Mouse (Mus musculus) heart, adult 2 months (tissue): ENCODE results near the gene Lfng. TPM values are rescaled to one million over a fixed set of nuclear protein-coding genes. Genes with fewer than 3 reads are reported as not detected.

Experiments used
- DNase-seq, 2 experiments: peaks; one replicate each; pipeline ENCODE4 v3.0.0; 2021
- H3K27ac ChIP-seq: fragments of 200-600 bp; 2 replicates; pipeline ENCODE4 v1.8.1; 2022
- H3K27me3 ChIP-seq: fragments of 200-500 bp; 2 replicates; pipeline ENCODE4 v1.6.1; 2012; ENCODE audit warnings: mild to moderate bottlenecking, low read length, inconsistent platforms, mixed read lengths; ENCODE audit not compliant: control insufficient read depth, insufficient read depth
- H3K36me3 ChIP-seq: fragments of 200-500 bp; 2 replicates; pipeline ENCODE4 v1.6.1; 2012; ENCODE audit warnings: low read length, inconsistent platforms; ENCODE audit not compliant: control insufficient read depth, insufficient read depth
- H3K4me1 ChIP-seq: fragments of 200-500 bp; 2 replicates; pipeline ENCODE4 v1.6.1; 2011; ENCODE audit warnings: low read length; ENCODE audit not compliant: control insufficient read depth, insufficient read depth
- H3K4me3 ChIP-seq: fragments of 200-600 bp; 2 replicates; pipeline ENCODE4 v1.8.1; 2022
- H3K79me2 ChIP-seq: fragments of 200-500 bp; replicated peaks from 2 replicates; pipeline ENCODE4 v1.6.1; 2012; ENCODE audit warnings: mild to moderate bottlenecking, inconsistent platforms, low read length, moderate library complexity, mixed read lengths; ENCODE audit not compliant: control insufficient read depth, insufficient read depth
- H3K9ac ChIP-seq: fragments of 200-500 bp; 2 replicates; pipeline ENCODE4 v1.6.1; 2012; ENCODE audit warnings: low read depth, mild to moderate bottlenecking, control low read depth, inconsistent platforms, low read length, mixed read lengths
- CTCF ChIP-seq: fragments of 200-600 bp; IDR thresholded peaks from 2 replicates; pipeline ENCODE4 v1.8.1; 2022; ENCODE audit warnings: antibody characterized with exemption, mild to moderate bottlenecking, moderate library complexity
- EP300 ChIP-seq: fragments of 200-500 bp; IDR thresholded peaks from 2 replicates; pipeline ENCODE4 v1.6.1; 2011; ENCODE audit warnings: low read depth, low read length, control low read depth; ENCODE audit not compliant: insufficient read depth
- POLR2A ChIP-seq: fragments of 200-500 bp; IDR thresholded peaks from 2 replicates; pipeline ENCODE4 v1.6.1; 2011; ENCODE audit warnings: mild to moderate bottlenecking, low read depth, low read length, control low read depth; ENCODE audit not compliant: insufficient read depth
- WGBS: fragments of 180-500 bp; shearing (Covaris S2); methylation state at CpG from one replicate; pipeline ENCODE4 v1.1.7; 2018; 5-methylcytosine and 5-hydroxymethylcytosine counted together
- intact Hi-C: fragments of 180-260 bp; cut with DNase I; formaldehyde crosslinking; loops from one replicate; pipeline ENCODE4 v1.15.1; 2025
- polyA plus RNA-seq: library from polyadenylated mRNA; depleted of rRNA; stranded (reverse); fragments of >200 nt; gene quantifications from 2 replicates; pipeline ENCODE4 v1.2.3, GENCODE M21; 2012
- total RNA-seq, 2 experiments: library from RNA; stranded (reverse); gene quantifications; 2 replicates each; pipeline ENCODE4 v1.2.3; 2021

The Lfng gene
- total and polyA plus RNA-seq, 3 experiments = 7.4 to 23.1 (median 11.5) TPM

DNA sequence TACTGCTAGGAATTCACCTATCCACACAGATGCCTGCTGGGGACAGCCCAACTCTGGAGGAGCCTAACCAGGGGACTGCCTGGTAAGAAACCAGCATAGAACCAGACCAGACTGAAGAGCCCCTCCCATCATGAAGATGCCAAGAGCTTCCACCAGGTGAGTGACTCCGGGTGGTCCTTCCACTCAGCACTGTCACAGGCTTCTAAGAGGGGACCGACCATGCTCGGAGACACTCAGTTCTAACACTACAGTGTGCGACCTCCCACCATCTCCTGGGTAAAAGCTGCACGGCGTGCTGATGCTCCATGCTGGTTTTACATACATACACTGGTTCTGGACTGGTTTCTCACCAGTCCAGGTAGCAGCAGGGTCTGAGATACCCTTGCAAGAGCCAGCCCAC is 39.1 kb downstream of the Lfng start:
- Histone ChIP-seq H3K4me3 (no peak overlapping the region), H3K27ac (no peak overlapping the region), H3K4me1 (peaks cover 8% of the 10 kb centered on the region), H3K9ac (no peak overlapping the region), H3K36me3 (no peaks in the 10 kb centered on the region), H3K27me3 (no peaks in the 10 kb centered on the region), H3K79me2 (no peaks in the 10 kb centered on the region)
- no peak for TF ChIP-seq POLR2A
- TF ChIP-seq EP300 = no peak
- TF ChIP-seq CTCF = no peak
- DNase-seq = no peak
- 90% methylated on average over 6 of the region's 6 CpGs for WGBS
- intact Hi-C loops = loop anchor here (10.0 kb wide), 1 partner anchor 179 kb away; no protein-coding TSS in a partner anchor

DNA sequence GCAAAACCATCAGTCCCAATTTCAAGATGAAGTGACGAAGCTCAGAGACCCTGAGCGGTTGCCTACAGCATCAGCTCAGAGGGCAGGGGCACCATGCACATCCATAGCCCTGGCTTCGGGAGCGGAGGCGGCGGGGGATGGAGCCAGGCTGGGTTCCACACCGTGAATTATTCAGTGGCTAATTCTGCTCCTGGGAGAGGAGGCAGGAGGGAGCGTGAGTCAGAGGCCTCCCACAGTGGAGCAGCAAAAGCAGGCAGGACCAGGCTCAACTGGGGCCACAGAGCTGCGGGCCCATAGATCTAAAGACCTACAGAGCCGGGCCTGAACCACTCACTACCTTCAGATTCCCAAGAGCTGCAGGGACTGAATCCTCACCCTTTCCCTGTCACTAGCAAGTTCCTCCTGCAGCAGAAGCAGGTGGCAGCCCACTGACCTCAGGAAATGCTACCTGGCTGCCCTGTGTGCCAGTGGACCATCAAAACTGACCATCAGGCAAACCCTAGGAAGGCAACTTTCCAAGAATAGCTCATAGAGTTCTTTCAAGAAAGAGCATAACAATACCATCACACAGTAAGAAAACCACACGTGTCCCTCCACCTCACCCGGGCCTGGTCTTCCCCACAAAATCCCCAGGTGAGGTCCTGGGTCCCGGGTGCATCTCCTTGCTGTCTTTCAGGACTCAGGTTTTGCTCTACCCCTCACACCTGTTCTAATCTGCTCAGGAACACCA is 40.1 kb downstream of the Lfng start:
- Histone ChIP-seq H3K27ac (no peak overlapping the region), H3K79me2 (no peaks in the 10 kb centered on the region), H3K27me3 (no peaks in the 10 kb centered on the region), H3K4me1 (peaks cover 5% of the 10 kb centered on the region), H3K4me3 (no peak overlapping the region), H3K9ac (no peak overlapping the region), H3K36me3 (no peaks in the 10 kb centered on the region)
- TF ChIP-seq CTCF = no peak
- TF ChIP-seq EP300 = no peak
- TF ChIP-seq POLR2A = no peak
- WGBS = 73% methylated on average over 13 of the region's 13 CpGs
- DNase-seq = no peak
- intact Hi-C loops = loop anchor here (10.0 kb wide), 1 partner anchor 178 kb away; no protein-coding TSS in a partner anchor

GRCm38 (mm10) chr5:140647821-140648518 is 40.9 kb downstream of the Lfng start:
- 3% methylated on average over 13 of the region's 13 CpGs for WGBS
- Histone ChIP-seq H3K9ac (peak overlapping the region; percentile 92), H3K4me1 (peaks cover 7% of the 10 kb centered on the region), H3K27me3 (no peaks in the 10 kb centered on the region), H3K36me3 (no peaks in the 10 kb centered on the region), H3K4me3 (peak overlapping the region; percentile 98), H3K79me2 (no peaks in the 10 kb centered on the region), H3K27ac (peak overlapping the region; percentile 88)
- TF ChIP-seq POLR2A (no peak), EP300 (no peak), CTCF (no peak)
- DNase-seq = peak; percentile 44 to 59
- intact Hi-C loops = loop anchor here (10.0 kb wide), 1 partner anchor 177 kb away; no protein-coding TSS in a partner anchor

GRCm38 (mm10) chr5:140648519-140649100 is 41.5 kb downstream of the Lfng start, which contains the start of gene Ttyh3:
Ttyh3 (minus strand) TSS chr5:140649031.
- H3K27me3 ChIP-seq = no peaks in the 10 kb centered on the region
- peaks cover 7% of the 10 kb centered on the region for H3K4me1 ChIP-seq
- H3K27ac ChIP-seq = peak within 1 kb of the TSS; percentile 88
- TF ChIP-seq POLR2A (no peak), EP300 (no peak), CTCF (peak; percentile 25)
- DNase-seq = no peak
- peak within 1 kb of the TSS; percentile 98 for H3K4me3 ChIP-seq
- H3K79me2 ChIP-seq = no peaks in the 10 kb centered on the region
- WGBS = 1% methylated on average over 62 of the region's 62 CpGs
- no peaks in the 10 kb centered on the region for H3K36me3 ChIP-seq
- H3K9ac ChIP-seq = peak within 1 kb of the TSS; percentile 92
- intact Hi-C loops = loop anchor here (10.0 kb wide), 1 partner anchor 176 kb away; no protein-coding TSS in a partner anchor

DNA sequence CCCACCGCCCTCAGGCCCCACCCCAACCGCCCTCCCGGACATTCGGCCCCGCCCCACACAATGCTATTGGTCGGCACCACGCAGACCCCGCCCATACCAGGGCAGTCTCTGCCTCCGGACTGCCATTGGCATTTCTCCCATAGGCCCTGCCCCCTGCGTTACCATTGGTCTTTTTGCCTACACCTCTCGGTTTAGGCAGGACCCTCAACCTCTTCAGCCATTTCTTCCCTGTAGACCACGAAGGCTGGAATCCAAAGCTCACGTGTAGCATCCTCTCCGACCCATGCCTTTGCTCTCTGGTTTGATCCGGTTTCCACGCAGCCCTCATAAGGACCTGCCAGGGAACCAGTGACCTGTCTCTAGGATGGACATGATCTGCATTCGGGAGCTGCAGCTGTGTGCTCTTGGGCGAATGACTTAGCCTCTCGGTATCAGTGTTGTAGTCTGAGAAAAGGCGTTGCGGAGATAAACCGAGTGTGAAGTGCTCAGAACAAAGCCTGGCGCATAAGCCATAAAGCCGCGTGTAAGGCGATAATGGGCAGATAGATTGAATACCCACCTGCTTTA is 42.1 kb downstream of the Lfng start:
- Histone ChIP-seq H3K27me3 (no peaks in the 10 kb centered on the region), H3K4me3 (peak overlapping the region; percentile 52), H3K4me1 (peaks cover 7% of the 10 kb centered on the region), H3K36me3 (no peaks in the 10 kb centered on the region), H3K9ac (no peak overlapping the region), H3K27ac (no peak overlapping the region; the same call in 1 of the 2 replicates), H3K79me2 (no peaks in the 10 kb centered on the region)
- WGBS = 12% methylated on average over 26 of the region's 26 CpGs
- TF ChIP-seq POLR2A = 0 out of 2 replicates have a peak, but pooled peaks have one; percentile 20
- TF ChIP-seq CTCF = no peak
- intact Hi-C loops = loop anchor here (10.0 kb wide), 1 partner anchor 176 kb away; no protein-coding TSS in a partner anchor
- peak; percentile 96 to 97 for DNase-seq
